Mouse (Mus musculus): ENCODE measurements at regions not wholly inside any gene's neighbourhood (a gene's known extent, or its start where the extent isn't known, plus 50 kb on each side); places are given as distances from the start of the nearest gene placed in this dataset.

GRCm38 (mm10) chr10:16994526-16994925 lies 728.5 kb upstream of the Cited2 start:
- TF ChIP-seq GATA4 (IDR thresholded peaks at IDR 0.05; ENCODE audit: insufficient replicate concordance, low read length) = no peak

DNA sequence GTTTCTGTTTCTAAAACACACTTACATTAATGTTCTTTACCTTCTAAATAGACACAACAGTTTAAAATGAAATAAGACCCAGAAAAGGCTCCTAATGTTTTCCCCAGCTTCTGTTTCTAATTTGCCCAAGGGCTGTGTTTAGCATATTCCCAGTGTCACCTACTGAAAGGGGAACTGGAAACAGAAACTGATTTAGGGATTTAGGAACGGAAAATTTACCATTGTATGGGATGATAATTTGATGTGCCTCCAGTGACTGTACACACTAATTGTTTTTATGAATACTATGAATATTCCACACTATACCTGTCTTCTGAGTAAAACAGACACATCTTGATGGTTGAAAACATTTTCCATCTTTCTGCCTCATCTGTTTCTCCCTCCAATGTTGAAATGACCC lies 728.0 kb upstream of the Cited2 start:
- TF ChIP-seq GATA4 (IDR thresholded peaks at IDR 0.05; ENCODE audit: insufficient replicate concordance, low read length) = no peak

- TF ChIP-seq GATA4 (IDR thresholded peaks at IDR 0.05; ENCODE audit: insufficient replicate concordance, low read length) = no peak
Measured at GRCm38 (mm10) chr10:16996820-16997466, 726.1 kb upstream of the Cited2 start.

- no peak for TF ChIP-seq GATA4 (IDR thresholded peaks at IDR 0.05; ENCODE audit: insufficient replicate concordance, low read length)
Measured at GRCm38 (mm10) chr10:17001320-17001719, 721.7 kb upstream of the Cited2 start.

DNA sequence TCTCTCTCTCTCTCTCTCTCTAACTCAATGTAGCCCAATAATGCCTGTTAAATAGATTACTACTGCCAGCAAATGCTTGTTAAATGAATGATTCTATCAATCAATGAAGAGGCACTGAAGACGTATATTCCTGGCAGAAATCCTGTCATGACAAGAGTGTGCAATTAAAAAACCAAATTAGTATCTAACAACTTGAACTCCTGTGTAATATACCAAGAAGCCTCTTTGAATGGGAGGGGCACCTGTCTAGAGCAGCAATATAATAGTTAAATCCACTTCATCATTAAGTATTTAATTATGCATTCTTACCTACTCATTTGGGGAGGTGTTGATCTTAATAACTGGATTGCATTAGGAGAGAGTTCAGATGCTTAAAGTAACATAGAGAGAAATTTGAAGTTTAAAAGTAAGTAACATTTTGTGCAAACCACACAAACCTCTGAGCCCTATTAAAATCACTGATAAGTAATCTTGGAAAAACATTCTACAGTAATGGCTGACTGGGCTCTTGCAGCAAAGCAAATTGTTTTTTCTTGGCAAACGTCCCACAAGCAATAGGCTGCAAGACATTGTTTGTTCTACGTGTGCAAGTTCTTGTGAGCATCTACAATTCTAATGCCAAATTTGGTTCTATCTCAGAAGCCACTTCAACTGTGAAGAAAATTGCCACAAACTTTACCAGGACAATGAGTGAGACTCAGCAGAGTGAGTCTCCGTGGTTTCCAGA lies 719.7 kb upstream of the Cited2 start:
- TF ChIP-seq GATA4 (IDR thresholded peaks at IDR 0.05; ENCODE audit: insufficient replicate concordance, low read length) = no peak

GRCm38 (mm10) chr10:17008683-17009082 lies 714.3 kb upstream of the Cited2 start:
- no peak for TF ChIP-seq GATA4 (IDR thresholded peaks at IDR 0.05; ENCODE audit: insufficient replicate concordance, low read length)

DNA sequence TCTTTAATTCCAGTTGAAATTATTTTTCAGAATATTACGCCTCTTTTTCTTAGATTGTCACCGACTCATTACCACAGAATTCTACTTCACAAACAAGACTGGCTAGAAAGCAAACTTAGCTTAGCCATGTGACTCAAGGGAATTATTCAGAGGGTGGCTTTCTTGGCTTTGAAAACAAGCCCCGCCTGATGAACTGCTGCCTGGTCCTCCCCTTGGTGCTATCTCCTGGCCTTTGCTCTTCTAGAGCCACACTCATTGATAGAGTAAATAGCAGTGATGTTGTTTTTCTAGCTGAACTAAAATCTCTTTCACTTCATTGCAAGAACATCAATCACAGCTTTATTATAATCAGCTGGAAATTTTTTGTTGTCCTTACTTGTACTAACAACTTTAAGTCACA lies 713.0 kb upstream of the Cited2 start:
- no peak for TF ChIP-seq GATA4 (IDR thresholded peaks at IDR 0.05; ENCODE audit: insufficient replicate concordance, low read length)

DNA sequence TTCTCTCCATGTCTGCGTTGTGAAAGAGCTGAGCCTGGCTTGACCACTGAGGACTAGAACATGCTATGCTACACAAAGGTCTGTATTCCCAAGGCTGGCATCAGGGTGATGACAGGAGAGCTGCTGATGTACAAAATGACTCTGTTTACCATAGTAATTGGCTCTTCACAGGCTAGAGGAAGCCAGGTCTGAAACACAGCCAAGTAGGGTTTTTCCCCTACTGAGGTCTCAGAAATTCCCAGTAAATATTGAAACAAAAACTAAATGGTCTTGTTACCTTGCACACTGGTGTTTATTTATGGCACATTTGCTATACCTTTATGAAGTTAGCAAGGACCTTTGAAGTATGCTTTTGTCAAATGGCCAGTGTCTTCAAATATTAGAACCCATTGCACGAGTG lies 711.1 kb upstream of the Cited2 start:
- TF ChIP-seq GATA4 (IDR thresholded peaks at IDR 0.05; ENCODE audit: insufficient replicate concordance, low read length) = no peak

GRCm38 (mm10) chr10:17012541-17012975 lies 710.5 kb upstream of the Cited2 start:
- no peak for TF ChIP-seq GATA4 (IDR thresholded peaks at IDR 0.05; ENCODE audit: insufficient replicate concordance, low read length)

DNA sequence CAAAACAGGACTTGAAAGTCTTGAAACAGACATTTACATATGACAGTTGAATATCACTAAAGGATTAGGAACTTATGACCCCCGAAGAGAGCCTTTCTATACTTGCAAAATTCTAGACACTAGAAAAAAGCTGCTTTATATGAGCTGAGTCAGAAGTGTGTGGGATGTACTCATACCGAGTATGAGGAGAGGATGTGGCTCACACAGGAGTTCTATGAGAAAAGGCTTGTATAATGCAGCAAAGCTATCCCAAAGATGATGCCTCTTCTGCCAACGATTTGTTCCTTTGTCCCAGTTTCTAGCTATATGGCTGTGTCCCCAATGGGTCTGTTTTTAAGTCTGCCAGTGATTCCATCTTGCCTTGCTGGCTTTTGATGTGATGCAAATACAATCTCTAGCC lies 708.2 kb upstream of the Cited2 start:
- TF ChIP-seq GATA4 (IDR thresholded peaks at IDR 0.05; ENCODE audit: insufficient replicate concordance, low read length) = no peak

DNA sequence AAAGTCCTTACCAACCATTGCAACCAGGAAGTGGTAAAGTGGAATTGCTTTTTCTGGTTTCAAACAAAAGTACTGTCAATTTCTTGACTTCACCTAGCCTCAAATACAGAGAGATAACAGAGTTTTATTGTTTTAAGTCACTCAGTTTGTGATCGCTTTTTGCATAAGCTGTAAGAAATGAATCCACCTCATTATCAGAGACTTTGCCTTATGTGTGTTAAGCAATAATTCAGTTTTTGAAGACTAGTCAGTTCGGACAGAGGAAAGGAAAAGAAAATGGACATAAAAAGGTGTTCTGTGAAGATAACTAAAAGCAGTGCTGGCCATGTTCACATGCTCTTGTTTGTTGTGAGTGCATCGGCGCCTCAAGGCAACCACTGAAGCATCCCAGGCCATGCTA lies 706.2 kb upstream of the Cited2 start:
- no peak for TF ChIP-seq GATA4 (IDR thresholded peaks at IDR 0.05; ENCODE audit: insufficient replicate concordance, low read length)

GRCm38 (mm10) chr10:17022216-17023158 lies 700.5 kb upstream of the Cited2 start:
- TF ChIP-seq GATA4 (IDR thresholded peaks at IDR 0.05; ENCODE audit: insufficient replicate concordance, low read length) = no peak

- no peak for TF ChIP-seq GATA4 (IDR thresholded peaks at IDR 0.05; ENCODE audit: insufficient replicate concordance, low read length)
Measured at GRCm38 (mm10) chr10:17023571-17024293, 699.3 kb upstream of the Cited2 start.

GRCm38 (mm10) chr10:17024294-17024665 lies 698.7 kb upstream of the Cited2 start:
- no peak for TF ChIP-seq GATA4 (IDR thresholded peaks at IDR 0.05; ENCODE audit: insufficient replicate concordance, low read length)

Measured in liver, adult (tissue).